Mouse (Mus musculus): ENCODE data around the gene Efemp2. TPM values are rescaled to one million over a fixed set of nuclear protein-coding genes. Genes with fewer than 3 reads are reported as not detected.

The Efemp2 gene
- polyA plus RNA-seq (2017; shearing (Covaris generic)), result 1 to 10 TPM; 1.5 to 1.9 TPM

DNA sequence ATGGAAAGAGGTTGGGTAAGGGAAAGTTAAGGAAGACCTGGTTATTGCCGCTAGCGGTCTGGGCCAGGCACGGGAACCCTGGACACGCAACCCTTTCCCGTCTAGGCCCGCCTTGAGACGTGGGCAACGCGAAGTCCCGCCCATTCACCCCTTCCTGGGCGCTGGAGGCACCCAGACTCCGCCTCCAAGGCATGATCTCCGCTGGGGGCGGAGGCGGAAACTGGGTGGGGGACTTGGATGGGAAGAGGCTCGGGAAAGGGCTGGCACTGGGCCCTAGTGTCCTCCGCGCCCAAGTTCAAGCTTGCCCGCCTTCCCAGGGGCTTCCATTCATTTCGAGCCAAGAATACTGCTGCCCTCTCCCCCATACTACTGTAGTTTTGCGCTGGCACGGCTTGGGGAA, at the start of gene Efemp2:
Gene Efemp2 (plus strand): TSS at position 235 of the 400 bp plus-strand sequence.
- no peak for ATAC-seq

DNA sequence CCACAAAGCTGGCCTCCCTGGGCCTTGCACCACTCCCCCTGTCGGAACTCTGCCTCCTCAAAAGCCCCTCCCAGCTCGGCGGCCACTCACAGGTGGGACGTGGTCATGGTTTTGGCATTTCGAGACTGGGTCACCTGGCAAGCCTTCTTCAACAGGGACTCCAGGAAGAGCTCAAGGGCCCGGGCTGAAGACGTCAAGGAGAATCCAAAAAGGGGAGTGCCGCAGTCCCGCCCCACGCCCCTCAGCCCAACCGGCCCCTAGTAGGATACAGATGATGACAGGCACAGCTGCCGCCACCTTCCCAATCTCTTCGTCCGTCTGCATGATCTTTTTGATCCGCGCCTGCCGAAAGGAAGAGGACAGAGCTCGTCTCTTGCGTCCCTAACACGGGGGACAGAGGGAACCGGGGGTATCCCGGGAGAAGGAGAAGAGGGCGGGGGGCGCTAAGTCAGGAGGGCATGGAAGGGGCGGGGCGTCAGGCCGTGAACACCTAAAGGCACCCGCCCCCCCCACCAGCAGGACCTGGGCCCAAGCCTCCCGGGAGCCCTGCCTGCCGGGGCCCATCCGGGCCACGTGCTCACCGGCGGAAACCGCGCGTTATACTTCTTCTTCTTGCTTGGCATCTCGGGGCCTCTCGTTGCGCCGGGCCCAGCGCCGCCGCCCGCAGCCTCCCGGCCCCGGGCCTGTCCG, 49.5 kb upstream of the Efemp2 start:
- ATAC-seq, result peak; percentile 37

DNA sequence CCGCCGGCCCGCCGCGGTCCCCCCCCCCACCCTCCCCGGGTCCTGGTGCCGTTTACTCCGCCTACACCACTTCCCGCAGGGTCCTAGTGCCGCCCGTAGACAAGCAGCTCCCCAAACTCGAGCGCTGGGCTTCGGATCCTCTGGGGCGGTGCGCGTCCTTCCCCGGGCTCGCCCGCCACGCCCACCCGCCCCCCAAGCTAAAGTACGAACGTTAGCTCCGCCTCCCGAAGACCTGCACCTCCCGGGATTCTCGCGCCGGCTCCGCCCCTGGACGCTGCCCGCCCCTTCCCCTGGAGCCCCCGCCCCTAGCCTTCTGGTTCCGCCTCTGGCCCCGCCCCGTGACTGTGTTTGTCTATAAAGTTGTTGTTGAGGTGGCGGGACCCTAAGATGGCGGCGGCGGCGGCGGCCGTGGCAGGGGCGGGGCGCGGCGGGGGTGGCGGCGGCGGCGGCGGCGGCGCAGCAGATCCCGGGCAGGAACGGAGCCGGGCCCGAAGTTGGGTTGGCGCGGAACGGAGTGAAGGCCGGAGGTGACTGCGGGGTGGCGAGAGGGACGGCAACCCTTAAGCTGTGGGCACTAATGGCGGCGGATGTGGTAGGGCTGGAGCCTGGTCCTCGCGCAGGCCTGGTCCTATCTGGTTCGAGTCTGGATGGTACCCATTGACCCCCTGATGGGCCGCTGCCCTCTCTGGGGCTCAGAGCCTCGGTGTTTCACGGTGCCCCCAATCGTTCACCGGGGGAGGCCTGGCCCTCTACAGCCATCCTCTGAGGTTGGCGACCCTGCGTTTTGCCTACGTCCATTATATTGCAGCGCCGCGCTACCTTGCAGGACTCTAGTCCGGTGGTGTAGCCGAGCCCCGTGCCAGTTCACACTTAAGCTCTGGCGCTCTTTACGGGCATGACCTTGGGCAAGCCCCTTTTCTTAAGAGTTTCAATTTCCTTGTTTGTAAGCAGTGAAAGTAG, 48.7 kb upstream of the Efemp2 start, which contains the start of the genes Drap1 and AI837181:
Gene Drap1 (minus strand): TSS at position 198 of the 960 bp plus-strand sequence.
Gene AI837181 (plus strand): TSS at position 363 of the 960 bp plus-strand sequence.
- peak; percentile 67 for ATAC-seq

DNA sequence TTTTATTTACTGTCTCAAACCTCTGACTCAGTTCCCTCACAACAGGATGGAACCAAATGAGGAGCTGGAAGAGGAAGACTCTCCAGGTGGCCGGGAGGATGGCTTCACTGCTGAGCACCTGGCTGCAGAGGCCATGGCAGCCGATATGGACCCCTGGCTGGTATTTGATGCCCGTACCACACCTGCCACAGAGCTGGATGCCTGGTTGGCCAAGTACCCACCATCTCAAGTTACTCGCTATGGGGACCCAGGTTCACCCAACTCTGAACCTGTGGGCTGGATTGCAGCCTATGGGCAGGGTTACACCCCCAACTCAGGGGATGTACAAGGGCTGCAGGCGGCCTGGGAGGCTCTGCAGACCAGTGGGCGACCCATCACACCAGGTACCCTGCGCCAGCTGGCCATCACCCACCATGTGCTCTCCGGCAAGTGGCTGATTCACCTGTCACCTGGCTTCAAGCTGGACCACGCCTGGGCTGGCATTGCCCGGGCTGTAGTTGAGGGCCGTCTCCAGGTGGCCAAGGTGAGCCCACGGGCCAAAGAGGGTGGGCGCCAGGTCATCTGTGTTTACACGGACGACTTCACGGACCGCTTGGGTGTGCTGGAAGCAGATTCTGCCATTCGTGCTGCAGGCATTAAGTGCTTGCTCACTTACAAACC, 47.7 kb upstream of the Efemp2 start:
- ATAC-seq, result no peak

DNA sequence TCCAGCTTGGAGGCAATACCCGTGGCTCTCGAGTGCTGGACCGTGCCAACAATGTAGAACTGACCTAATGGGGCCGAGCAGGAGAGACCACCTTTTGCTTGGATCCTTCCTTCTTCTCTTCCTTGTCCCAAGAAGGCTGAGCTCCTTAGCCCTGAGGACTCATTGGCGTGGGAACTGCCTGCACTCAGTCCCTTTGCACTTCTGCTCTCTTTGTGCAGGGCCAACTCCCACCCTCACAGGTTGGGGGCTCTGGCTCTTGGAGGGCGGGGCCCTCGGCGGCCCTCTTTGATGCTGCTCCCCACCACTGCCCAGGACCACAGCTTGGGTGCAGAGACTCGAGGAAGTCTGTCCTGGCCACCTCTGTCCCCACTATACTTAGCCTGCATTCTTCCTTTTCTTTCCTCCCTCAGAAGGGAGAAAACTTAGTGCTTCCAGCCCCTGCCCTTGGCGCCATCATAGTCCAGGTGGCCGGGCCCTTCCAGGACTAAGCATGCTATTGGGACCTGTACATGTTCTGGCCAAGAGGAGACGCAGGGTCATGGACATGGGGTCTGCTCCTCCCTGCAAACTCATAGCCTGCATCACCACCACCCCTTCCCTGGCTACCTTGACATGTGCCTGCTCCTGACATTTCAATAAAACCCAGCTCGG, 47.0 kb upstream of the Efemp2 start:
- ATAC-seq, result no peak

DNA sequence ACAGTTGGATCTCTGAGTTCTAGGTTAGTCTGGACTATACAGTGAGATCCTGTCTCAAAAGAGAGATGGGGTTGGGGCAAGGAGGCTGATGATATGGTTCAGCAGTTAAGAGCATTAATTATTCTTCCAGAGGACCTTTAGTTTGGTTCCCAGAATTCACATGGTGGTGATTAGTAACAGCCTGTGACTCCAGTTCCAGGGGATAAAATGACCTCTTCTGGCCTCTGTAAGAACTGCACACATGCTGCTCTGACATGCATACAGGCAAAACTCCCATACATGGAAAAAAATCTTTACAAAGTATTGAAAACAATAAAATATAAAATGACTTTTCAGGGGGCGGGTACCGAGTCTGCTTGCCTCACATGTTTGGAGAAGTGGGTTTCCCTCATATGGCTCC, 45.7 kb upstream of the Efemp2 start:
- ATAC-seq, result no peak

DNA sequence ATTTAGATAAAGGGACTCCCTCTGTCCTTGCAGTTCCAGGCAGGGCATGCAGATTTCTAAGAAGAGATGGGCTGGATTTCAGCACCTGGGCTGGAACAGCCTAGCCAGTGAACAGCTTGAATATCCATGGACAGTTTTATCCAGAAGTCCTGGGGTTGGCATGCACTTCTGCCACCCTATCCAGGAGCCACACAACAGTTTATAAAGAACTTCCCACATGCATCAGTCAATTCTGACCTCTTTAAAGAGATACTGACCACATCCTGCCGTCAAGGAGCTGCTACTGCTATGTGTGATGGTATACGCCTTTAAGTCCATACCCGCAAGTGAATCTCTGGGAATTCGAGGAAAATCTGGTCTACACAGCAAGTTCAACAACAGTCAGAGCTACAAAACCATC, 44.5 kb upstream of the Efemp2 start:
- ATAC-seq, result no peak

DNA sequence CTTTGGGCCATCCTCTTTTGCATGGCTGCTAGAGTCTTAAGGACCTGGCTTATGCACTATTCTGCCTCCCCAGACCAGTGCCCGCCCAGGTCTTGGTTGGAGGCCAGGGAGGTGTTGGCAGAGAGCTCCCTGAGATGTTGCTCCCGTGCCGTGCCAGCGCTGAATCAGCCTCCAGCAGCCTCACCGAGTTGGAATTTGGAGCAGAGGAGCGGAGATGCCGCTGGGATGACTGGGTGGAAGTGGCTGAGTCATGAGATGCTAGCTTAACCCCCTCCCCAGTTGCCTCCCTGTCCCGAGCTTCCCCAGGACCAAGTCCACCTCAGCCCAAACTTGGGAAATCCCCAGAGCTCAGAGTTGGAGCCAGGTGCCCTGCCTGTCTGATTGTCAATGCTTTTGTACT, 43.9 kb upstream of the Efemp2 start:
- no peak for ATAC-seq

DNA sequence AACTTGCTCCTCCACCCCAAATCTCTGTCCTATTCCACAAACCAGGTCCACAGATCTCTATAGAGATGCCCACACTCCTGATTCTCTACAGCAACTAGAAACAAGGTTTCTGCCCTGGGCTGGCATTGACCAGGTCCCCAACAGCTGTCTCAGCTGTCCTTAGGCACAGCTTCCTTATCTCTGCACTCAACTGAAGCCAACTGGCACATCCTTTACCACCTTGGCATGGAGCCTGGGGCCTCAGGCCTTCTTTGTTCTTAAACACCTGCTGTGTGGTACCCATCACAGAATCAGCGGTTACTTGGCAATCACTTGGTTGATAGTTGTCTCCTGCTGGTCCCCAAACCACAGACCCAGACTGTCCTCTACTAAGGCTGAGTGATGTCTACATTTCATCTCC, 43.3 kb upstream of the Efemp2 start:
- no peak for ATAC-seq

DNA sequence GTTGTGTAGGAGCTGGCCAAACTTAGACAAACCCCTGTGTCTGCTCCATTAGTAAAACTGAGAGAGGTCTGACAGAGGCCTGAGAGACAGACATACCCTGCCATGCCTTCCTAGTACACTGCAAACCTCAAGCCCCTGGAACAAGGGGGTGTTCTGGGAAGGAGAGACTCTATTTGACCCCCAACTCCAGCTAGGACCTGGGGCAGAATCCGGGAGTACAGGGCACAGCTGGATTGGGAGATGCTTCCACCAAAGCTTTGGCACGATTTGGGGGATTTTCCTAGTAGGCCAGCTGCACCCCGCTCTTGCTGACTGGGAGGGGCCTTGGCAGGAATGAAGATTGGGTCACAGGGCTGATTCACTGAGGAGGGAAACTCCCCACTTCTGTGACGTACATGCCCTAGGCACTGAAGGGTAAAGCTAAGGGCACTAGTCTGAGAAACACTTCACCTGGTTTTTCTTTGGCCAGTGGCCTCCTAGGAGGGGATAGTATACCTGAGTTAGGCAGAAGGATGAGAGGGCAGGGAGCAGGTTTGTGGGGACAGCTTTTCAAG, 41.8 kb upstream of the Efemp2 start:
- no peak for ATAC-seq

DNA sequence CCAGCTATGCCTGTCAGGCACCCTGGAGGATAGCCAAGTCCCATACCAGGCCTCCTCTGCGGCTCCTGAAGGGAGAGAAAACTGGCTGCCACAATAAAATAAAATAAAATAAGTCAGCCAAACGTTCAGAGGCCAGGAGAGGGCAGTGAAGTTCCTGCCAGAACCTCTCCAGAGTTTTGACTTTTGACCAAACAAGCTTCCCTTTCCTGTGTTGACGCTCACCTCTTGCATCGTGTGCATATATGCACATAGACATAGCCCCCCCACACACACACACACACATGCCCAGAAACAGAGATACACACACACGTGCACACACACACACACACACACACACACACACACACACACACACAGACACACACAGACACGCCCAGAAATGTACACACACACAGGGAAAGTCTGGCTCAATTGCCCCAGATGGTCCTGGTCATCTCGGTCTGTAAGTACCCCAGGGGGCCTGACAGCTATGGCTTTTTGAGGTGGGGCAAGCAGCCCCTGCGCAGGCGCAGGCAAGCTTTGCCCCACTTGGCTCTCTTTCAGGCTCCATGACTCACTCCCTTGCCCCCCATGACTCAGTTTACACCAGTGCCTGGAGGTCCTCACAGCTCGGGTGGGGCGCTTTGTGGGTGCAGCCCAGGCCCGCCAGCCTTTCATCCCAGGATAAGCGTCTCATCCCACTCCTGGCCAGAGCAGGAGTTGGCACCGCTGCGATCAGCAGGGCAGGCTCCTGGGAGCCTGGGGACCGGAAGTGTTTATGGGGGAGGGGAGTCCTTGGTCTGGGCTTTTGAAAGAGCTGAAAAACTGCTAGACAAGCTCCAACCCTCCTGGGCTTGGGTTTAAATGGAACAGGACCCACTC, 40.5 kb upstream of the Efemp2 start:
- ATAC-seq, result peak; percentile 57

DNA sequence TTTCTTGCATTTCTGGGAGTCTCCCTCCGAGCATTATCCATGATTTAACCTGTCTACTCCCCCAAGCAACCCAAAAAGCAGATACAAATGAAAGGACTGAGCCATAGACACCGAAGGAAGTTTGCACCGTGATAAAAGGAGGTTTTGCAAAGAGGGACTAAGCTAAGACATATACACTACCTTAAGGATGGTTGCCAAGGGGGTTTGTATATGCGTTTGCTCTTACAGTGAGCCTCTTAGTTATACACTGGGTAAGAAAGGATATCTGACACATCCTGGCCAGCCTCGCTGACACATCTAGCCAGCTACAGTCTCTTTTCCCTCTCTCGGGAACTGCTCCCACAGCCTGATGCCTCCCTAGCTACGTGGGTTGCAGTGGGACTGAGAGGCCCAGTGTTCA, 39.8 kb upstream of the Efemp2 start:
- ATAC-seq, result no peak

DNA sequence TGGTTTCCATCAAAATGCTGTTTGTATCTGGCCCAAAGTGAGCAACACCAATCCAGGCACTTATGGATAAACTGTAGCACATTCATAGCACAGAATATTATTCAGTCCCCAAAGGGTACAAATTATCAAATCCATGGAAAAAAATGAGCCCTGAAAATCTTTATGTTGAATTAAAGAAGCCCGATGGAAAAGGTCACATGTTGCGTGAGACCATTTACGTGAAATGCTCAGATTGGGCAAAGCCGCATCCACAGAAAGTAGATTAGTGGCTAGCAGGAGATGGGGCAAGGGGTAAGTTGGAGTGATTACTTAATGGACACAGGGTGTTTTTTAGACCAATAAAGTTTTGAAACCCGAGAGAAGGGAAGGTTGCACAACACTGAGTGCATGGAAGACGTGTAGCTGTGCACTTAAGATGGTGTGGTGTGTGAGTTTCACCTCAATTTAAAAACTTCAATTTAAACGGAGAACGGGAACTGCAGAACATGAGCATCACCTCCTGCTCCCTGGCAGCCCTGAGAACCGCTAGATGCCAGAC, 29.3 kb upstream of the Efemp2 start:
- ATAC-seq, result no peak

DNA sequence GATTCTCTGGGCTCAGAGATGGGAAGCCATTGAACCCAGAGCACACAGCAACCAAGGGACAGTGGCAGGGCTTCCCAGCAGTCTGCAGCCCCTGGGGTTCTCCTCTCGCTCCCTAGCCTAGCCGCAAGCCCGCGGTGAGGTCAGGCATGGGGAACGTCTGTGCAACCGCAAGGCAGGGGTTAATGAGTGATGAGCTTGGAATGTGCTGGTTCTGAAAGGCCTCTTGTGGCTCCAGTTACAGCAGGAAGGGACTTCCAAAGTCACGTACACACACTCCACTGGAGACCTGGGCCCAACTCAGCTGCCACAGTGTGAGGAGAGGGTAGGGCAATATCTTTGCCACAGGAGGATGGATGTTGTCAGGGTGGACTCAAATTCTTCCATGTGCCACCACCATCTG, 28.8 kb upstream of the Efemp2 start:
- ATAC-seq, result no peak

DNA sequence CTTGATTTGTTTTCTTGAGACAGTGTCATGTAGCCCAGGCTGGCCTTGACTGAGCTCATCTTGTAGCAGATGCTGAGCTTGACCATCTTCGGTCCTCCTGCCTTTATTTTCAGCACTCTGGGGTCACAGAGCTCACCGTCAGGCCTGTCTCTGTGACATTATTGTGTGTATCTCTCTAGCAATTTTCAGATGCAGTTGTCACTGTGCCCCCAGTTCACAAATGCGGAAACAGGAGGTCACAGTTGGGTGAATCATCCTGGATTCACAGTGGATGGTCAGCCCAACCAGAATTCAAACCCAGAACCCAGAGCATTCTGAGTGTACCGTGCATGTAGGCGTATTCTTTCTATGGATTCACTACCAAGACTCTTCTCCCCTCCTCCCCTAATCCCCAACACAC, 28.0 kb upstream of the Efemp2 start:
- ATAC-seq, result no peak

DNA sequence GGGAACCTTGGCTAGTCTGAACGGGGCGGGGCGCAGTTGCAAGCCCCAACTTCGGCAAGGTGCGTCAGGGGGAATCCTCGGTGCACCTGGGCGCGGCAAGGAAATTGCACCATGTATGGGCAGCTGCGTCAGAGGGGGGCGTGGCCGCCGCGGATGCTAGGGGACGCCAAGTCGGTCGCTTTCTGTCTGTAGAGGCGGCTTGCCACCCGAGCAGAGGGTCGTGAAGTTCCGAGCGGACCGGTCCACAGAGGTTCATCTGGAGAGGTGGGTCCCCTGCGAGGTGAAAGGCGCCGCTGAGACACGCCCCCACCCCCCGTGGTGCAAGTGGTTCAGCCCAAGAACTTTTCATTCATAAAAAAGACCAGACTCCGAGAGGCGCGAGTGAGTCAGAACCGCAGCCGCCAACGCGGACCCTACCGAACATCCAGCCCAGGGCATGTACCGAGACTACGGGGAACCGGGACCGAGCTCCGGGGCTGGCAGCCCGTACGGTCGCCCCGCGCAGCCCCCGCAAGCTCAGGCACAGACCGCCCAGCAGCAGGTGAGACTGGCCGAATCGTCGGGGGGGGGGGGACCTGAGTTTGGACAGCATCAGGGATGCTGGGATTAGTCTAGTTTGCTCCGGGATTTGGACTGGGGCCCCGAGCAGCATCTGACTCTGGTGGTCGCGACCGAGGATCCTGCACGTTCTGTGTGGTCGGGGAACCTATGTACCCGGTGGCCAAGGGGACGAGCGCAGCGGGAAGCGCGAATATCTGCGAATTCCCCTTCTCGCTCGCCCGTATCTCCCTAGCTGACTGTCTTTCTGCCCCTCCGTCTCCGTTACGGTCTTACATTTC, 26.0 kb upstream of the Efemp2 start, which contains the start of gene Fosl1:
Gene Fosl1 (plus strand): TSS at position 33 of the 839 bp plus-strand sequence.
- ATAC-seq, result peak; percentile 94

DNA sequence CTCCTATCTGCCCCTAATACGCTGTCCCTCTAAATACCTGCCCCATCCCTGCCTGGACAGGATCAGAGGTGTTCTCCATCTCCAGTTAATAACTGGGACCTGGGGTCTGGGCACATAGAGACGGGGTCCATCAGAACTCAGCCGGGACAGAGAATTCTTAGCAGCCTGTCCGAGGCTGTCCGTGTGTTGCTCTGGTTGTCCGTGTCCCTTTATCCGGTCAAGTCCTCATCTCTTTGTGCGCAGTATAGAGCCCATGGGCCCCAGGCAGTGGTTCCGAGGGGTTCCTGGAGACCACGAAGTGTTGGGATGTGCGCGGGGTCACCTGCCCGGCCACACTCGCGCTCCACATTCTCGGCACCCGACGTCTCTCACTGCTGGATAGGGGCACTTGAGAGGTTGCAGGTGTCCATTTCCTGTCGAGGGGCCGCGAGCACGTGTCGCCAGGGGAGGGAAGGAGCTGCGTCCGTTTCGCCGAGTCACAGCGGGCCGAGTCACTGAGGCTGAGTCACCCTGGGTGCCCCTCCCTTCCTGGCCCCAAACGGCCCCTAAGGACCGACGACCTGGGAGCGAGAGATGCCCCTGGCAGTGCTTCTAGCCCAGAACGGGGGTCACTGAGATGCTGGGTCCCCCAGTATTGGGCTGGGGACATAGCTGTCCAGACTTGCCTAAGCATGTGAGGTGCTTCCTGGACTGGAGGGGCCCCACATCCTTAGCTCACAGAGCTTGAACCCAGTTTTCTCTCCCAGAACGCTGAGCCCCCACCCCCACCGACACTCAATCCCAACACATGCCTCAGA, 25.2 kb upstream of the Efemp2 start:
- no peak for ATAC-seq

DNA sequence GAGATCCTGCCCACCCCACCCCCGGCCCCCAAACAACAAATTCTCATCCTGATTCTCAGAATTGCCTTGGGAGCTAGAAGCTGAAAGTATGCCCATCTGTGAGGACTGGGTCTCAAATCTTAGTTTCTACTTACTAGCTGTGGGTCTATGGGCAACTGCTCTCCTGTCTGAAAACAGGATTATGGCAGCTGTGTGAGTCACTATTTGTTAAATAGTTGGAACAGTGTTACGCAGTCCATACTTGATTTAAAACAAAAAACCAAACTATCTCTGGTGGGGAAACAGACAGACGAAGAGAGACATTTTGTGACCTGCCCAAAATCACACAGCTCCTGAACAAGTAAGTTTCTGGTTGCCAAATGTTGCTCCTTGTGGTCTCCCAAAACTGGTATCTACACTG, 24.1 kb upstream of the Efemp2 start:
- ATAC-seq, result no peak

DNA sequence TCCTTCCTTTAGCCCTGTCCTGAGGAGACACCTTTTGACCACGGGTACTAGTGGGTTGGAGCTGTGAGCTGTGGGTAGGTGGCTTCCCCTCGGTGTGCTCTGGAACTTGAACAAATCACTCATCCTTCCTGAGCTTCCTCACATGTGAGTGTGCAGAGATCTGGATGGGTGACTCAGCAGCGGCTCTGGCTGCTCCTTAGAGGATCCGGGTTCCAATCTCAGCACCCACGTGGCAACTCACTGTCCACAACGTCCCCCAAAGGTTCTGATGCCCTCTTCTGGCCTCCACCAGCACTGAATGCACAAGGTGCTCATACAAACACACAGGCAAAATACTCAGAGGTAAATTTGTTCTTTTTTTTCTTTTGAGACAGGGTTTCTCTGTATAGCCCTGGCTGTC, 22.0 kb upstream of the Efemp2 start:
- ATAC-seq, result no peak

All from activated CD4-positive, CD25-positive, alpha-beta regulatory T cell, adult 4 months (primary cell).